Mouse (Mus musculus): Measurements from ENCODE around the gene Hsdl1. TPM values are rescaled to one million over a fixed set of nuclear protein-coding genes. Genes with fewer than 3 reads are reported as not detected.

Hsdl1 gene
- 10 to 100 TPM; 42.8 to 46.7 TPM for total RNA-seq (2021)

DNA sequence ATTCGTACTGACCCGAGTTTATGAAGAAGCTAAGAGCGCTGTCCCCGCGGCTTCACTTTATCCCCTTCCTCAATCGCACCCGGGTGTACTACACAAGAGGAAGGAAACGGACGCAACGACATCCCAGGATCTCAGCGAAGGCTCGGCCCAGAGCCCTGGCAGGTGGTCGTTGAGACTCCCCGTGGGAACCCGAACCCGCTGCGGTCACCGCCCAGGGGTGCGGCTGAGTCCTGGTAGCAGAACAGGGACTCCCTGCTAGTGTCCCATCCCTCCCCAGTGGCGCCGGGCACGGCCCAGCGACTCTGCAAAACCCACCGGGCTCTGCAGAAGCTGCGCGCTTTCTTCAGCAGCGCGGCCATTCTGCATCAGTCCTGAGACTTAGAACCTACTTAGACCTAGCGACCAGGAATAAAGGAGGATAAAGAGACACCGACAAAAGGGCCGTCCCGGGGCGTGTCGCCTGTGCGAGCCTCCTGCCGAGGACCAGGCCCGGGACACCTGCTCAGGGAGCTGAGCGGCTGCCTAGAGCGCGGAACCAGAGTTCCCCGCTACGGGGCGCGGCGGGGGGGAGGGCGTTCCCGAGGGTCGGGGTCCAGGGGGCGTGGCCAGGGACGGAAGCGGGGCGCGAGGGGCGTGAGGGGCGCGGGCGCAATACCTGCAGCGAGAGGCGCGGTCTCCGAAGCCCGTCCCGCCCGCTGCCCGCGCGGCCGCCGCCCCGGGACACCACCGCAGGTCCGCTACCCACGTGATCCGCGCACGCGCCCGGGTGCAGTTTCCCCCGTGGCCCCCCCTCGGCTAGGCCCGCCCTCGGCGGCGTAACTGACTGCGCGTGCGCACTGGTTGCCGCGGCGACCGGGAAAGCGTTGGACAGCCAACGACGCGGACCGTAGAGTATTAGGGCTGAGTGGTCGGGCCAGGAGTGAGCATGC is at the start of gene Hsdl1, which contains the start of gene Dnaaf1:
Hsdl1 (minus strand) TSS at position 747 of the 929 bp plus-strand sequence.
Dnaaf1 (plus strand) TSS at position 799 of the 929 bp plus-strand sequence.
- peak; percentile 96 to 97 for DNase-seq (ENCODE audit: extremely low spot score in 1 of 2, low spot score in 1 of 2)

- no peak for DNase-seq (ENCODE audit: extremely low spot score in 1 of 2, low spot score in 1 of 2)
Observed at GRCm38 (mm10) chr8:119623744-119624143, 48.8 kb upstream of the Hsdl1 start.

DNA sequence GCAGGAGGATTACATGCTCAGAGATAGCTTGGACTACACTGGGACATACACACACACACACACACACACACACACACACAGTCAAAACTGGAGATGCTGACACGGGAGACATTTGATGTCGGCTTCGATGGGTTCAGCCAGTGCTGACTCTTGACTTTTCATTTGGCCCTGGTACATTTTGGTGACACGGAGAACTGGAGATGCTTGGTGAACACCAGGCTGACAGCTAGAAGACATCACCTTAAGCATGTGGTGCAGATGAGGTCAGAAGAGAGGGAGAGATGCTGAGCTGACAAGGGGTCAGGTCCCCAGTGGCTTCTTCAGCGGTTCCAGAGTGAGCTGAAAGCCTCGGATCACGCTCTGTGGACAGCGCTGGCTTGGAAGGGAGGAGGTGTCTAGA is 48.1 kb upstream of the Hsdl1 start:
- DNase-seq (ENCODE audit: extremely low spot score in 1 of 2, low spot score in 1 of 2) = no peak

GRCm38 (mm10) chr8:119622555-119622954 is 47.6 kb upstream of the Hsdl1 start:
- no peak for DNase-seq (ENCODE audit: extremely low spot score in 1 of 2, low spot score in 1 of 2)

- DNase-seq (ENCODE audit: extremely low spot score in 1 of 2, low spot score in 1 of 2) = no peak
Observed at GRCm38 (mm10) chr8:119620848-119621465, 46.0 kb upstream of the Hsdl1 start.

DNA sequence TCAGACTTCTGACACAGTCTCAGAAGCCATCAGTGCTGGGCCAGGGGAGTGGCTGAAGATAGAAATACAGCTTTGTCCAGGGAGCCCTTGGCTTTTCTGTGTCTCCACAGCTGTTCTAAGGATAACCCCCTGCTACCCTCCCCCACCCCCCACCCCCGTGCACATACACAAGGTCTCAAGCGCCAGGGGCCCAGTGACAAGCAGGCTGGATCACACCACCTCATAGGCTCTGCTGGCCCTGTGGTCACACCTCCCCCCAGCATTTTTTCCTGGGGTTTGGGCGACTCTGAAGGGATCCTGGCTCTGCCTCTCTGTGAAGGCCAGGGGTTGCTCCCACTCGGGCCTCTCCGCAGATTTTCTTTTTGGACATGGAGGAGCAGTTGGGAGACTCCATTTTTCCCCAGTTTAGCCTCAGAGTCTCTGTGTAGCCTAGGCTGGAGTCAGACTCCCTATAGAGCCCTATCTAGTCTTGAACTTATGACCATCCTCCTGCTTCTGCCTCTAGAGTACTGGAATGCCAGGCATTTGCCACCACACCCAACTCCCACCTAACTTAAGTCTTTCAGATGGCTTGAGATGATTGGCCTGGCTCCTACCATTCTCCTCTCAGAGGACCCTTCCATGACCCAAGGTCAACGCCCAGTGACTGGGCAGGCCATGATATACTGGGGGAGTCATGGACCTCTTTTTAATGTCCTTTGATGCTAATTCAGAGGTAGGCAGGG is 45.3 kb upstream of the Hsdl1 start:
- DNase-seq (ENCODE audit: extremely low spot score in 1 of 2, low spot score in 1 of 2) = no peak

DNA sequence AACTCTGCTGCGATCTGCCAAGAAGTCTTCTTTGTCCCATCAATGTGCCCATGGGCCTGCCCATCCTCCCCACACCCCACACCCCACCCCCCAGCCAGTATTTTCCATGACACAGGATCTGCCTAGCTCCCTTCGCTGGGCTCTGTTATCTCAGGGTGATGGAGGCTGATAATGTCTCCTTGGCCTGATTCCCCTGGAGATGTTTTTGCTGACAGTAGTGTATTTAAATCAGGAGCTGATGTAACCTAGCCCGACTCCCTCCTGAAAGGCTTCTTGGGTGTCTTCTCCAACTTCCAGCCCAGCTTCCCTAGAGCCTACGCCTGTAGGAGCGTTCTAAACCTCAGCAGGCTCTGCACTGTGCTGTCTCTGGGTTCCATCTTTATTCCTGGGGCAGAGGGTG is 43.9 kb upstream of the Hsdl1 start:
- no peak for DNase-seq (ENCODE audit: extremely low spot score in 1 of 2, low spot score in 1 of 2)

DNA sequence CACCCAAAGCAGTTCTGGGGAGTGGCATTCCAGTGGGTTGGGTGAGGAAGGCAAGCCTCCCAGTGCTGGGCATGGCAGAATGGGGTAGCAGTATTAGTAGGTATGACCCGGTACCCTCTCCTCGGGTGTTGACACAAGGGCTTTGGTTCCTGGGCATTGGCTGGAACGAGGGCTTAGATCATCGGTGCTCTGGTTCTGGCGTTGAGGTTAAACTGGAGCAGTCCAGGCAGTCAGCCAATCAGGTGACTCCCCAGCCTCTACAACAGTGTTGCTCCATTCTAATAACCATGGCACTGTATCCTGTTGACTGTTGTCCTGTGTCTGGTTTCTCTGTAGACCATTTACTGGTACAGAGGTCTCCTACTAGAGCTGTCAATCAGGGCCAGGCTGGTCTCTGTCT is 42.6 kb upstream of the Hsdl1 start:
- DNase-seq (ENCODE audit: extremely low spot score in 1 of 2, low spot score in 1 of 2) = no peak

GRCm38 (mm10) chr8:119616811-119617210 is 41.8 kb upstream of the Hsdl1 start:
- no peak for DNase-seq (ENCODE audit: extremely low spot score in 1 of 2, low spot score in 1 of 2)

DNA sequence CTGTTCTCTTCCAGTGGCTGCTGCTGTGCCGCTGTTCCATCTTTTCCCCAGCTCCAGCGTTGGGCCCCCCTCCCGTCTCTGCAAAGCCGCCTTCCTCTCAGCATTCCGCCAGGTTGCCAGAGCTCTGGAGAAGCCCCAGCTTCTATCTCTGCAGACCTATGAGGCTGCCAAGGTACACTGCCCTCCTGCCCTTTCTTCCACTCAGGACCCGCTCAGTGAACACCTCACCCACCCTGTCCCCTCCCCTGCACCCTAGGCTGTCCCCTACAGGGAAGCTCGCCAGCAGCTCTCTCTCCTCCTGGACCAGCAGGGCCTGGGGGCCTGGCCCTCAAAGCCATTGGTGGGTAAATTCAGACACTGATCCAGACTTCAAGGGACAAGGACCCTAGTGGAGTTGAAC is 41.4 kb upstream of the Hsdl1 start:
- no peak for DNase-seq (ENCODE audit: extremely low spot score in 1 of 2, low spot score in 1 of 2)

DNA sequence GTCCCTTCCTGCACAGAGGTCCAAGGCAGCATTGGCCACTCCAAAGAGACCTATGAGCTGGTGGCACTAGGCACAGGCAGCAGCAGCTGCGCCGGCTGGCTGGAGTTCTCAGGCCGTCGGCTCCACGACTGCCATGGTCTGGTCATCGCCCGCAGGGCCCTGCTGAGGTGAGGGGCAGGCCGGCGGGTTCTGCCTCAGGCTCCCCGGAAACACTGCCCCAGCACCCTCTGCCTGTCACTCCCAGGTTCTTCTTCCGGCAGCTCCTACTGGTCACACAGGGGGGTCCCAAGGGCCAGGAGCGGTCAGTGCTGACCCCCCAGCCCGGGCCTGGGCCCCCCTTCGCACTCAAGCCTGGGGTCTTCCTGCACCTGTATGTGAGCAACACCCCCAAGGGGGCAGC is 40.1 kb upstream of the Hsdl1 start:
- DNase-seq (ENCODE audit: extremely low spot score in 1 of 2, low spot score in 1 of 2) = no peak

DNA sequence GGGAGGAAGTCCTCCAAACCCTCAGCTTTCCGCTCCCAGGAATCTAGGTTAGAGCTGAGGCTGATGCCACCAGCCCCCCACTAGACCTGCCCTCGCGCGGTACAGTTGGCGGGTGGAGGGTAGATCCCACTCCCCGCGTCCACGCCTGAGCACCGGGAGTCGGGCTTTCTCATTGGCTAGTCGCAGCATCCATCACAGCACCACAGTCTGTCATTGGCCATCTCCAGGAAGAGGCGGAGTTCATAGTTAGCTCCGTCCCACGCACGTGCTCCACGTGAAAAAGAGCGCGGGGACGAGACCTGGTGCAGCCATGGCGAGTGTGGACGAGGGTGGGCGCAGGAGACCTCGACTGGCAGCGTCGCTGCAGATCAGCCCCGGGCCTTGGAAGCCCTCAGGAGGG is 37.5 kb upstream of the Hsdl1 start, which contains the start of gene Adad2:
Adad2 (plus strand) TSS at position 277 of the 400 bp plus-strand sequence.
- DNase-seq (ENCODE audit: extremely low spot score in 1 of 2, low spot score in 1 of 2) = no peak

- DNase-seq (ENCODE audit: extremely low spot score in 1 of 2, low spot score in 1 of 2) = no peak
Observed at GRCm38 (mm10) chr8:119606224-119606623, 31.2 kb upstream of the Hsdl1 start.

- DNase-seq (ENCODE audit: extremely low spot score in 1 of 2, low spot score in 1 of 2) = peak; percentile 92 to 96
Observed at GRCm38 (mm10) chr8:119604996-119605395, 30.0 kb upstream of the Hsdl1 start, which contains the start of gene Taf1c. Taf1c (minus strand) TSS chr8:119605222.

GRCm38 (mm10) chr8:119604398-119604803 is 29.4 kb upstream of the Hsdl1 start:
- DNase-seq (ENCODE audit: extremely low spot score in 1 of 2, low spot score in 1 of 2) = no peak

DNA sequence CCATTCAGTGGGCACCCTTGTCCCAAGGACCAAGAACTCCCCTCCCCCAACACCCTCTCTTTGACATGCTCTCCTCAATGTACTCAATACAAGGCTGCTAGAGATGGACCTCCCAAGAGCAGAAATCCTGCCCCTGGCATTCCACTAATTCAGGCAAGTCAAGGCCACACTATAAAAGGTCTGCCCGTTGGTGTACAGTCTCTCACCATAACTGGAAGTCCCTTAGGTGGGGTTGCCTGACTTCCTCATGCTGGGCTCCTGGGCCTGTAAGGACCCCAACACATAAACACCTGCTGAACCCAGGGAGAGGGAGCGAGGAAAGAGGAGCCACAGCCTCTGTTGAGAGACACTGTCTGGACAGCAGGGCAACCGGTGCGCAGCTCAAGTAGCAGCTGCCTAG is 28.8 kb upstream of the Hsdl1 start:
- DNase-seq (ENCODE audit: extremely low spot score in 1 of 2, low spot score in 1 of 2) = no peak

GRCm38 (mm10) chr8:119591456-119591855 is 16.5 kb upstream of the Hsdl1 start:
- DNase-seq (ENCODE audit: extremely low spot score in 1 of 2, low spot score in 1 of 2) = no peak

- no peak for DNase-seq (ENCODE audit: extremely low spot score in 1 of 2, low spot score in 1 of 2)
Observed at GRCm38 (mm10) chr8:119590348-119590747, 15.4 kb upstream of the Hsdl1 start.

DNA sequence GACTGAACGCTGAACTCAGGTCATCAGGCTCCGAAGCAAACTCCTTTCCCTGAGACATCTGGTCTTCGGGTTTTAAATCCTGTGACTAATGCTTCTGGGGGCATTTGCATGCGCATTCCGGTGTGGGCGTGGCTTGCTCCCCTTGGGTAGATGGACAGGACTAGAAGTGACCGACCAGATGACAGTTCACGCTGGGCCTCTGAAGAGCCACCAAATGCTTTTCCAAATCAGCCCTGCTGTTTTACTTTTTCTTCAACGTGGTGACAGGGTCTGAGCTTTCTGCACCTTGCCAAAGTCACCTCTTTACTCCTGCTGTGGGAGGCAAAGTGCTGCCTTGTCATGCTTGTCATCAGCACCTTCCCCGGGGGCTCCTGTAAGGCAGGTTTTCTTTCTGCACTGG is 13.9 kb upstream of the Hsdl1 start:
- no peak for DNase-seq (ENCODE audit: extremely low spot score in 1 of 2, low spot score in 1 of 2)

DNA sequence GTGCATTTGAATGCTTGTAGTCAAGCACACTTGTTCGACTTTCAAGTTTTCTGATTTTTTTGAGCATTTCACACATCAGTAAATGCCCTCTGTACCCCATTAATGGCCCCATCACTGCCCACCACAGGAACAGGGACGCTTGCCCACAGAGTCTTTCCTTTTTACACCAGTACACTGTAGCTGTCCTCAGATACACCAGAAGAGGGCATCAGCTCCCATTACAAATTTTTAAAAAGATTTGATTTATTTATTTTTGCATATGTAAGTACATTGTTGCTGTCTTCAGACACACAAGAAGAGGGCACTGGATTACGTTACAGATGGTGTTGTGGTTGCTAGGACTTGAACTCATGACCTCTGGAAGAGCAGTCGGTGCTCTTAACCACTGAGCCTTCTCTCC is 13.3 kb upstream of the Hsdl1 start:
- DNase-seq (ENCODE audit: extremely low spot score in 1 of 2, low spot score in 1 of 2) = no peak

- DNase-seq (ENCODE audit: extremely low spot score in 1 of 2, low spot score in 1 of 2) = no peak
Observed at GRCm38 (mm10) chr8:119585901-119586300, 10.9 kb upstream of the Hsdl1 start.
